ENCODE assay signal across 15 mouse cellular contexts in genomic region chr7:58919863-58920262, GRCm38 (mm10).
"Had no signal": no experiment of that assay in that cellular context is flagged by ENCODE, and none has a peak within 500 bp of the region (broad histone marks: within the 10 kb centered on the region; RNA-seq: fewer than 3 reads in every experiment).

No protein-coding gene starts in this region.

- H3K9ac ChIP-seq: neural tube, embryonic 15.5 days; stomach, embryonic 15.5 days had no signal

- H3K4me3 ChIP-seq: neural tube, embryonic 15.5 days; stomach, embryonic 15.5 days had no signal

- H3K4me1 ChIP-seq: neural tube, embryonic 15.5 days; stomach, embryonic 15.5 days had no signal

- H3K4me2 ChIP-seq: neural tube, embryonic 15.5 days; stomach, embryonic 15.5 days had no signal

- DNase-seq: retina, postnatal 1 day; right cerebral cortex, adult 18-20 months; right cerebral cortex, postnatal 14 days; right cerebral cortex, postnatal 25 days; right cerebral cortex, postnatal 4 days; spleen, adult 18-20 months; thymus, adult 18-20 months; thymus, adult 2 months; thymus, postnatal 14 days; thymus, postnatal 25 days; thymus, postnatal 36 days; thymus, postnatal 4 days had no signal

- H3K27ac ChIP-seq: neural tube, embryonic 15.5 days; stomach, embryonic 15.5 days; stomach, postnatal 0 days had no signal

- H3K9me3 ChIP-seq: neural tube, embryonic 15.5 days; stomach, embryonic 15.5 days had no signal

- H3K36me3 ChIP-seq: neural tube, embryonic 15.5 days; stomach, embryonic 15.5 days had no signal

- H3K27me3 ChIP-seq: neural tube, embryonic 15.5 days; stomach, embryonic 15.5 days had no signal
